Mouse (Mus musculus) forebrain, embryonic 14.5 days (tissue): ENCODE measurements at regions not wholly inside any gene's neighbourhood (a gene's known extent, or its start where the extent isn't known, plus 50 kb on each side); places are given as distances from the start of the nearest gene placed in this dataset.

ENCODE experiments used
- ATAC-seq: fragments of 200-750 bp; cut with Nextera tagmentation; 2 replicates; pipeline ENCODE4 v1.8.0; 2017; ENCODE audit warnings: mild to moderate bottlenecking, moderate library complexity
- DNase-seq: peaks from one replicate; pipeline ENCODE4 v3.0.0-alpha.2; 2015; ENCODE audit warnings: low spot score
- H3K27ac ChIP-seq: fragments of 300-500 bp; sonication (generic); 2 replicates; pipeline ENCODE4 v1.5.1; 2014; ENCODE audit warnings: low read depth, mild to moderate bottlenecking, control low read depth, low read length, moderate library complexity
- H3K27me3 ChIP-seq: fragments of 300-500 bp; sonication (generic); replicated peaks from 2 replicates; pipeline ENCODE4 v1.6.1; 2014; ENCODE audit warnings: low read length, control low read depth, mixed read lengths; ENCODE audit not compliant: control insufficient read depth, insufficient read depth
- H3K36me3 ChIP-seq: fragments of 300-500 bp; sonication (generic); 2 replicates; pipeline ENCODE4 v1.6.1; 2014; ENCODE audit warnings: low read length, control low read depth; ENCODE audit not compliant: control insufficient read depth, insufficient read depth
- H3K4me1 ChIP-seq: fragments of 300-500 bp; sonication (generic); 2 replicates; pipeline ENCODE4 v1.6.1; 2014; ENCODE audit warnings: antibody characterized with exemption, low read length, control low read depth; ENCODE audit not compliant: control insufficient read depth, insufficient read depth
- H3K4me2 ChIP-seq: fragments of 300-500 bp; sonication (generic); 2 replicates; pipeline ENCODE4 v1.6.1; 2014; ENCODE audit warnings: mild to moderate bottlenecking, control low read depth, low read length
- H3K4me3 ChIP-seq: fragments of 300-500 bp; sonication (generic); 2 replicates; pipeline ENCODE4 v1.5.1; 2014; ENCODE audit warnings: low read depth, low read length, control low read depth
- H3K9ac ChIP-seq: fragments of 300-500 bp; sonication (generic); 2 replicates; pipeline ENCODE4 v1.6.1; 2014; ENCODE audit warnings: mild to moderate bottlenecking, low read length, control low read depth, moderate library complexity
- H3K9me3 ChIP-seq: fragments of 300-500 bp; sonication (generic); replicated peaks from 2 replicates; pipeline ENCODE4 v1.6.1; 2016; ENCODE audit warnings: low read length, control low read depth, mixed read lengths; ENCODE audit not compliant: control insufficient read depth
- WGBS: fragments of 180-500 bp; shearing (Covaris S2); extraction: QIAGEN DNeasy Blood & Tissue Kit; methylation state at CpG from one replicate; pipeline ENCODE4 v1.1.7; 2014; 5-methylcytosine and 5-hydroxymethylcytosine counted together

- no peaks in the 10 kb centered on the region for H3K36me3 ChIP-seq
- ATAC-seq (no peak), DNase-seq (no peak)
- peaks cover 15% of the 10 kb centered on the region; the same call in 1 of the 2 replicates for H3K27me3 ChIP-seq
- 5% methylated on average over 5 of the region's 5 CpGs for WGBS
- no peak overlapping the region for H3K4me3 ChIP-seq
- no peak overlapping the region for H3K4me2 ChIP-seq
- H3K27ac ChIP-seq: no peak overlapping the region
- H3K9ac ChIP-seq: no peak overlapping the region
- H3K9me3 ChIP-seq: no peaks in the 10 kb centered on the region
- H3K4me1 ChIP-seq: peaks cover 4% of the 10 kb centered on the region; the same call in 1 of the 2 replicates
Observed at GRCm38 (mm10) chr13:55909941-55910340, 73.9 kb upstream of the Pitx1 start.

- no peak overlapping the region for H3K4me2 ChIP-seq
- no peaks in the 10 kb centered on the region for H3K9me3 ChIP-seq
- WGBS: 88% methylated on average over 4 of the region's 4 CpGs
- peaks cover 1% of the 10 kb centered on the region; the same call in 1 of the 2 replicates for H3K4me1 ChIP-seq
- H3K4me3 ChIP-seq: no peak overlapping the region
- no peak overlapping the region for H3K27ac ChIP-seq
- H3K9ac ChIP-seq: no peak overlapping the region
- DNase-seq (no peak), ATAC-seq (no peak)
- no peaks in the 10 kb centered on the region for H3K27me3 ChIP-seq
- no peaks in the 10 kb centered on the region for H3K36me3 ChIP-seq
Observed at GRCm38 (mm10) chr13:55904884-55905283, 68.9 kb upstream of the Pitx1 start.

- no peak overlapping the region for H3K27ac ChIP-seq
- ATAC-seq (no peak), DNase-seq (no peak)
- no peak overlapping the region for H3K4me3 ChIP-seq
- no peak overlapping the region for H3K9ac ChIP-seq
- H3K4me1 ChIP-seq: peaks cover 14% of the 10 kb centered on the region
- no peaks in the 10 kb centered on the region for H3K36me3 ChIP-seq
- no peaks in the 10 kb centered on the region for H3K27me3 ChIP-seq
- no peak overlapping the region for H3K4me2 ChIP-seq
- WGBS: 87% methylated on average over 11 of the region's 11 CpGs
- H3K9me3 ChIP-seq: no peaks in the 10 kb centered on the region
Observed at GRCm38 (mm10) chr13:55902255-55902654, 66.3 kb upstream of the Pitx1 start.

- ATAC-seq (no peak), DNase-seq (no peak)
- Histone ChIP-seq H3K9ac (no peak overlapping the region), H3K4me1 (peaks cover 14% of the 10 kb centered on the region), H3K27ac (no peak overlapping the region), H3K4me2 (no peak overlapping the region), H3K9me3 (no peaks in the 10 kb centered on the region), H3K4me3 (no peak overlapping the region), H3K27me3 (no peaks in the 10 kb centered on the region), H3K36me3 (no peaks in the 10 kb centered on the region)
- WGBS: 43% methylated on average over 4 of the region's 4 CpGs
Observed at GRCm38 (mm10) chr13:55900190-55900526, 64.2 kb upstream of the Pitx1 start.

- H3K4me2 ChIP-seq: no peak overlapping the region
- peak; percentile 34; the same call in 1 of the 2 replicates for ATAC-seq
- H3K27ac ChIP-seq: no peak overlapping the region
- 21% methylated on average over 10 of the region's 10 CpGs for WGBS
- peaks cover 14% of the 10 kb centered on the region for H3K4me1 ChIP-seq
- no peak overlapping the region for H3K4me3 ChIP-seq
- no peaks in the 10 kb centered on the region for H3K9me3 ChIP-seq
- H3K36me3 ChIP-seq: no peaks in the 10 kb centered on the region
- peak overlapping the region; percentile 2; the same call in 1 of the 2 replicates for H3K9ac ChIP-seq
- DNase-seq: peak; percentile 61
- no peaks in the 10 kb centered on the region for H3K27me3 ChIP-seq
Observed at GRCm38 (mm10) chr13:55899501-55900189, 63.7 kb upstream of the Pitx1 start.

GRCm38 (mm10) chr13:55898999-55899398 is 63.0 kb upstream of the Pitx1 start:
- H3K9me3 ChIP-seq: no peaks in the 10 kb centered on the region
- DNase-seq (peak; percentile 30), ATAC-seq (no peak)
- H3K36me3 ChIP-seq: no peaks in the 10 kb centered on the region
- peak overlapping the region; percentile 39; the same call in 1 of the 2 replicates for H3K27ac ChIP-seq
- peak overlapping the region; percentile 41; the same call in 1 of the 2 replicates for H3K9ac ChIP-seq
- H3K4me3 ChIP-seq: no peak overlapping the region
- peaks cover 14% of the 10 kb centered on the region for H3K4me1 ChIP-seq
- no peak overlapping the region for H3K4me2 ChIP-seq
- H3K27me3 ChIP-seq: no peaks in the 10 kb centered on the region
- WGBS: 14% methylated on average over 8 of the region's 8 CpGs

GRCm38 (mm10) chr13:55898257-55898950 is 62.4 kb upstream of the Pitx1 start:
- Histone ChIP-seq H3K9ac (no peak overlapping the region), H3K36me3 (no peaks in the 10 kb centered on the region), H3K27ac (peak overlapping the region; percentile 39; the same call in 1 of the 2 replicates), H3K4me3 (no peak overlapping the region), H3K27me3 (no peaks in the 10 kb centered on the region), H3K9me3 (no peaks in the 10 kb centered on the region), H3K4me2 (no peak overlapping the region), H3K4me1 (peaks cover 15% of the 10 kb centered on the region)
- 21% methylated on average over 17 of the region's 17 CpGs for WGBS
- DNase-seq (peak; percentile 56), ATAC-seq (peak; percentile 46)

- H3K36me3 ChIP-seq: no peaks in the 10 kb centered on the region
- no peak overlapping the region for H3K9ac ChIP-seq
- DNase-seq: no peak
- H3K4me2 ChIP-seq: no peak overlapping the region
- ATAC-seq: no peak
- H3K4me1 ChIP-seq: peaks cover 17% of the 10 kb centered on the region
- 91% methylated on average over 5 of the region's 5 CpGs for WGBS
- H3K4me3 ChIP-seq: no peak overlapping the region
- no peaks in the 10 kb centered on the region for H3K27me3 ChIP-seq
- no peaks in the 10 kb centered on the region for H3K9me3 ChIP-seq
- no peak overlapping the region for H3K27ac ChIP-seq
Observed at GRCm38 (mm10) chr13:55895505-55895904, 59.5 kb upstream of the Pitx1 start.
